Mouse (Mus musculus) CH12.LX (cell line): Measurements from ENCODE around the gene Shpk.

Experiments
- CHD2 ChIP-seq: IDR thresholded peaks from 2 replicates; pipeline ENCODE4 v1.6.1; 2011; ENCODE audit warnings: low read length, improper control_type of control experiment
- CTCF ChIP-seq, 2 experiments: IDR thresholded peaks in 1 of 2; conservative IDR thresholded peaks in 1 of 2; 2 replicates each; pipeline ENCODE4 v1.5.1; 2011 to 2012; ENCODE audit warnings: low read depth in 2 of 2, low read length in 2 of 2, improper control_type of control experiment in 1 of 2, inconsistent platforms in 1 of 2, mild to moderate bottlenecking in 1 of 2, moderate library complexity in 1 of 2
- IRF4 ChIP-seq: IDR thresholded peaks from 2 replicates; pipeline ENCODE4 v1.6.1; 2014; ENCODE audit warnings: low read depth, mild to moderate bottlenecking, inconsistent platforms, low read length, improper control_type of control experiment
- MAZ ChIP-seq: IDR thresholded peaks from 2 replicates; pipeline ENCODE4 v1.6.1; 2012; ENCODE audit warnings: low read depth, mild to moderate bottlenecking, inconsistent platforms, low read length, improper control_type of control experiment, moderate library complexity
- TCF12 ChIP-seq: IDR thresholded peaks from 2 replicates; pipeline ENCODE4 v1.6.1; 2014; ENCODE audit warnings: low read depth, mild to moderate bottlenecking, inconsistent platforms, low read length, improper control_type of control experiment
- UBTF ChIP-seq: IDR thresholded peaks from 2 replicates; pipeline ENCODE4 v1.6.1; 2012; ENCODE audit warnings: low read depth, mild to moderate bottlenecking, inconsistent platforms, low read length, improper control_type of control experiment, moderate library complexity
- ZMIZ1 ChIP-seq: IDR thresholded peaks from 2 replicates; pipeline ENCODE4 v1.6.1; 2012; ENCODE audit warnings: low read depth, mild to moderate bottlenecking, inconsistent platforms, low read length, improper control_type of control experiment

DNA sequence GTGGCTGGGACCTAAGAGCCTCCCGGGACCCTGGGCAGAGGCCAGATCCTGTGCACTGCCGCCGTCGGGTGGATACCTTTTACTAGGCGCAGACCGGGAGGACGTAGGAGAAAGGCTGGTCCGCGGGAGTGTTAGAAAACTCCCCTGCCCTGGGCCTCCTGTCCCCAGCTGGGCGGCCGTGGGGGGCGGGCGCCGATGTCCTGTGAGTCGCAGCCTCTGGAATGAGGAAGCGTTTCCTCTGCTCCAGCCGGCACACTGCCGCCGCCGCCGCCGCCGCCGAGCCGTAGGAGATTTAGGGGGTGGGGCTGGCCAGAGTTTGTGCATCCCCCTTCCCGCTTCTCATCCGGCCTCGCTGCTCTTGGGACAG, 21.8 kb upstream of the Shpk start:
- no peak for TF ChIP-seq CTCF (conservative IDR thresholded peaks at IDR 0.05 in 1 of 2, IDR thresholded peaks at IDR 0.05 in 1 of 2; ENCODE audit: low read depth in 2 of 2, low read length in 2 of 2)
- no peak for TF ChIP-seq CHD2
- TF ChIP-seq MAZ, result no peak
- no peak for TF ChIP-seq UBTF
- no peak for TF ChIP-seq TCF12
- no peak for TF ChIP-seq IRF4
- TF ChIP-seq ZMIZ1, result no peak
